Mouse (Mus musculus) ES-E14 (cell line): ENCODE measurements around the gene Fitm2. TPM values are rescaled to one million over a fixed set of nuclear protein-coding genes. Genes with fewer than 3 reads are reported as not detected.

Experiments
- DNase-seq: peaks from one replicate; pipeline ENCODE4 v3.0.0-alpha.2; 2013; ENCODE audit warnings: low read depth, low spot score
- H3K27ac ChIP-seq: 2 replicates; pipeline ENCODE4 v1.5.1; 2012; ENCODE audit warnings: low read depth, mild to moderate bottlenecking, low read length, moderate library complexity, mixed read lengths; ENCODE audit not compliant: poor library complexity, insufficient read depth, severe bottlenecking
- H3K36me3 ChIP-seq: 2 replicates; pipeline ENCODE4 v1.6.1; 2012; ENCODE audit warnings: mild to moderate bottlenecking, low read length, moderate library complexity, mixed read lengths; ENCODE audit not compliant: control insufficient read depth, poor library complexity, insufficient read depth, severe bottlenecking
- H3K4me1 ChIP-seq, 2 experiments: fragments of 150-350 bp in 1 of 2; sonication (generic) in 1 of 2; 2 replicates each; pipeline ENCODE4 v1.6.1; 2012; ENCODE audit warnings: low read length in 2 of 2, mild to moderate bottlenecking in 1 of 2, mixed read lengths in 1 of 2; ENCODE audit not compliant: control insufficient read depth in 2 of 2, insufficient read depth in 2 of 2, poor library complexity in 1 of 2
- H3K4me3 ChIP-seq, 2 experiments: fragments of 150-350 bp in 1 of 2; sonication (generic) in 1 of 2; 2 replicates each; pipeline ENCODE4 v1.5.1; 2012; ENCODE audit warnings: low read length in 2 of 2, low read depth in 1 of 2, mild to moderate bottlenecking in 1 of 2, mixed read lengths in 1 of 2; ENCODE audit not compliant: insufficient read depth in 1 of 2, poor library complexity in 1 of 2, severe bottlenecking in 1 of 2
- H3K9ac ChIP-seq: 2 replicates; pipeline ENCODE4 v1.6.1; 2012; ENCODE audit warnings: low read depth, mild to moderate bottlenecking, low read length, mixed read lengths; ENCODE audit not compliant: poor library complexity, insufficient read depth, severe bottlenecking
- H3K9me3 ChIP-seq: fragments of 150-350 bp; sonication (generic); 2 replicates; pipeline ENCODE4 v1.6.1; 2012; ENCODE audit warnings: low read depth, mild to moderate bottlenecking, low read length; ENCODE audit not compliant: control insufficient read depth, insufficient read depth
- CHD2 ChIP-seq: IDR thresholded peaks from 2 replicates; pipeline ENCODE4 v1.6.1; 2014; ENCODE audit warnings: mild to moderate bottlenecking, low read depth, low read length, inconsistent platforms
- HCFC1 ChIP-seq: IDR thresholded peaks from 2 replicates; pipeline ENCODE4 v1.6.1; 2012; ENCODE audit warnings: low read length, inconsistent platforms, borderline replicate concordance; ENCODE audit not compliant: insufficient read depth
- MAFK ChIP-seq: IDR thresholded peaks from 2 replicates; pipeline ENCODE4 v1.6.1; 2014; ENCODE audit warnings: mild to moderate bottlenecking, low read depth, low read length, inconsistent platforms; ENCODE audit not compliant: insufficient read depth
- ZC3H11A ChIP-seq: IDR thresholded peaks from 2 replicates; pipeline ENCODE4 v1.6.1; 2012; ENCODE audit warnings: low read depth, mild to moderate bottlenecking, inconsistent platforms, low read length, borderline replicate concordance
- ZNF384 ChIP-seq: IDR thresholded peaks from 2 replicates; pipeline ENCODE4 v1.6.1; 2012; ENCODE audit warnings: low read depth, low read length, inconsistent platforms
- in situ Hi-C, 2 experiments: fragments of 600-800 bp; cut with MboI; formaldehyde crosslinking; loops; one replicate each; pipeline ENCODE4 v1.15.1; 2025; ENCODE audit warnings: low sequenced_read_pairs in 2 of 2, inconsistent platforms in 1 of 2; ENCODE audit not compliant: unreplicated experiment in 2 of 2
- total RNA-seq: library from RNA; depleted of rRNA; stranded (reverse); fragments of 300-350 nt; gene quantifications from 2 replicates; pipeline ENCODE4 v1.2.3, GENCODE M21; 2012; rRNA removed

The Fitm2 gene
- 23.4 and 29.8 TPM in 2 replicates for total RNA-seq

GRCm38 (mm10) chr2:163472466-163472851, at the start of gene Fitm2:
Gene Fitm2, minus strand, starts transcription at chr2:163472629.
- peaks cover 0 to 2% of the 10 kb centered on the region in 2 experiments; a peak in 1 of 4 replicates for H3K4me1 ChIP-seq
- DNase-seq: peak; percentile 99
- 0 out of 2 replicates have a peak, but pooled peaks have one; percentile 48 for TF ChIP-seq ZNF384
- no peak for TF ChIP-seq CHD2
- no peak for TF ChIP-seq MAFK
- TF ChIP-seq ZC3H11A: 0 out of 2 replicates have a peak, but pooled peaks have one; percentile 32
- peak; percentile 81; the same call in 1 of the 2 replicates for TF ChIP-seq HCFC1
- H3K9ac ChIP-seq: peak within 1 kb of the TSS; percentile 82
- in situ Hi-C loops: no loop called here
- no peaks in the 10 kb centered on the region for H3K9me3 ChIP-seq
- H3K4me3 ChIP-seq: peak within 1 kb of the TSS; percentile 71 to 85
- H3K27ac ChIP-seq: peak within 1 kb of the TSS; percentile 32
- H3K36me3 ChIP-seq: peaks cover 17% of the 10 kb centered on the region

DNA sequence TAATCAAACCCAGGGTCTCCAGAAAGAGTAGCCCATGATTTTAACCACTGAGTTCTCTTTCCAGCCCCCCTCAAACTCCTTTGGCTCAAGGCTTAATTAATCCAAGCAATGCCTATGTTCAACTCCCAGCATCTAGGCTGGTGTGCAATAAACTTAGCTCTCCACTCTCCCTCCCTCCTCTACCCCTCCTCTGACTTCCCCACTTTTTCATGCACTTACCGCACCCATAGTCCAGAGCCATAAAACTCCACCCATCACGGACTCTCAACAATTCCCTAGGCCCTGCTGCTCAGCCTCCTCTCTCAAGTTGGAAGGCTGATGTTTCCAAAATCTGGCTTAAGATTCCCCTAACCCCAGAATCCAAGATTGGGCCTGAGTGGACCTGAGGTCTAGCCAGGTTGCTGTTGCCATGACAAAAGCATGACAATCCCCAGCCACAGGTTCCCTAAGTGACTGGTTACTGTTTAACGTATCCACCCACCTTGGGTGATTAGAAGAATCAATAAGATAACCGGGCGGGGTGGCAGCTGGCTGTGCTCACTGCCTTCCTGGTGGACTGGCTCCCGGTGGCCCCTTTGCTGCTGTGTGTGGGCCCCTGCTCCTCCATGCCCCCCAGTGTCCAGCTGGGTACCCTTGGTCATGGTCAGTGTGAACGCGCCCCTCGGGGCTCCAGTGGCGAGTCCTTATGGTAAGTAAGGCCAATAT, 34.0 kb upstream of the Fitm2 start, which contains the start of gene Hnf4a:
Hnf4a (plus strand) TSS at position 509 of the 705 bp plus-strand sequence.
- Histone ChIP-seq H3K9me3 (no peaks in the 10 kb centered on the region), H3K27ac (no peak within 1 kb of the TSS), H3K4me1 (no peaks in the 10 kb centered on the region; a peak in 1 of 4 replicates), H3K36me3 (no peaks in the 10 kb centered on the region), H3K9ac (no peak within 1 kb of the TSS), H3K4me3 (no peak within 1 kb of the TSS)
- TF ChIP-seq MAFK: no peak
- TF ChIP-seq ZNF384: no peak
- in situ Hi-C loops: no loop called here
- DNase-seq: no peak

- in situ Hi-C loops: no loop called here
- no peak for DNase-seq
These were observed 30.8 kb upstream of the Fitm2 start for GRCm38 (mm10) chr2:163503191-163503590.

GRCm38 (mm10) chr2:163502219-163502618, 29.8 kb upstream of the Fitm2 start:
- no peak for TF ChIP-seq ZC3H11A
- no peak for TF ChIP-seq CHD2
- no peak for TF ChIP-seq ZNF384
- no peak for TF ChIP-seq HCFC1
- TF ChIP-seq MAFK: no peak
- Histone ChIP-seq H3K4me1 (peaks cover 0 to 4% of the 10 kb centered on the region in 2 experiments; a peak in 1 of 4 replicates), H3K9me3 (no peaks in the 10 kb centered on the region), H3K36me3 (no peaks in the 10 kb centered on the region), H3K4me3 (no peak overlapping the region), H3K9ac (no peak overlapping the region), H3K27ac (no peak overlapping the region)
- no peak for DNase-seq
- in situ Hi-C loops: no loop called here

More at GRCm38 (mm10) chr2:163503191-163503590, 30.8 kb upstream of the Fitm2 start:
- H3K4me1 ChIP-seq: peaks cover 0 to 4% of the 10 kb centered on the region in 2 experiments; a peak in 1 of 4 replicates
- H3K9me3 ChIP-seq: no peaks in the 10 kb centered on the region
- TF ChIP-seq CHD2 (no peak), HCFC1 (0 out of 2 replicates have a peak, but pooled peaks have one; percentile 33)
- H3K4me3 ChIP-seq: peak overlapping the region in 1 of 2 experiments; percentile 55; a peak in 1 of 4 replicates
- no peaks in the 10 kb centered on the region for H3K36me3 ChIP-seq
- H3K27ac ChIP-seq: no peak overlapping the region
- no peak overlapping the region for H3K9ac ChIP-seq

DNA sequence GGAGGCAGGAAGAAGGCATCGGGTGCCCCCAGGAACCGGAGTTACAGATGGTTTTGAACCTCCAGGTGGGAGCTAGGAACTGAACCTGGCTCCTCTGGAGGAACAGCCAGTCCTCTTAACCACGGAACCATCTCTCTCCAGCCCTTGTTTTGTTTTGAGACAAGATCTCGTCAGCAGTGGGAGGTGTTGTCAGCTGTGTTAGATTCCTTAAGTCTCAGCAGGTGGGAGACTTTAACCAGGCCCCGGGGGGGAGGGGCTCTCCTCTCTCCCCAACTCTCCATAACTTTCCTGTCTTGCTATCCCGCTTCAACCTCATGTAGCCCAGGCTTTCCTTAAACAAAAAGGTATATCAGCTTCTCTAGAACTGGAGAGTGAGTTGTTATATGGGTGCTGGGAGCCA, 22.0 kb upstream of the Fitm2 start:
- TF ChIP-seq HCFC1 (no peak), ZC3H11A (no peak)
- Histone ChIP-seq H3K4me3 (no peak overlapping the region), H3K9ac (no peak overlapping the region), H3K36me3 (no peaks in the 10 kb centered on the region), H3K4me1 (peaks cover 13 to 14% of the 10 kb centered on the region in 2 experiments), H3K9me3 (no peaks in the 10 kb centered on the region), H3K27ac (no peak overlapping the region)
- no peak for DNase-seq
- in situ Hi-C loops: no loop called here
